Mouse (Mus musculus): ENCODE data around the gene Gm3072.
"Not testable (repeated sequence)": the region's sequence is repeated elsewhere in the genome, so short reads cannot be mapped to it uniquely, and the experiment has no call there.

Gene Gm3072

GRCm38 (mm10) chr14:41624512-41624911 is at the start of gene Gm3072:
TSS of gene Gm3072 (minus strand) at chr14:41624612.
- DNase-seq: not testable (repeated sequence)

GRCm38 (mm10) chr14:41648176-41648575 is 23.8 kb upstream of the Gm3072 start:
- DNase-seq: not testable (repeated sequence)

GRCm38 (mm10) chr14:41646387-41646786 is 22.0 kb upstream of the Gm3072 start, which contains the start of gene Gm3676:
TSS of gene Gm3676 (minus strand) at chr14:41646487.
- not testable (repeated sequence) for DNase-seq

- DNase-seq: peak; percentile 5
Measured at GRCm38 (mm10) chr14:41630144-41630543, 5.7 kb upstream of the Gm3072 start.

GRCm38 (mm10) chr14:41622535-41622934 is 1.9 kb downstream of the Gm3072 start:
- DNase-seq: not testable (repeated sequence)

GRCm38 (mm10) chr14:41610690-41611089 is 13.7 kb downstream of the Gm3072 start:
- not testable (repeated sequence) for DNase-seq

- DNase-seq: not testable (repeated sequence)
Measured at GRCm38 (mm10) chr14:41600935-41601334, 23.5 kb downstream of the Gm3072 start.

GRCm38 (mm10) chr14:41586346-41586745 is 38.1 kb downstream of the Gm3072 start:
- not testable (repeated sequence) for DNase-seq

- not testable (repeated sequence) for DNase-seq
Measured at GRCm38 (mm10) chr14:41572911-41573310, 51.5 kb downstream of the Gm3072 start, which contains the start of gene 1700049E17Rik2. TSS of gene 1700049E17Rik2 (plus strand) at chr14:41573211.

Measured in kidney, postnatal 10 days (tissue).